Mouse (Mus musculus) embryonic facial prominence, embryonic 14.5 days (tissue): ENCODE results near the gene Spem1. TPM values are rescaled to one million over a fixed set of nuclear protein-coding genes. Genes with fewer than 3 reads are reported as not detected.

Experiments
- ATAC-seq: fragments of 200-750 bp; cut with Nextera tagmentation; 2 replicates; pipeline ENCODE4 v1.8.0; 2017; ENCODE audit warnings: low read depth, moderate number of reproducible peaks, moderate TSS enrichment
- DNase-seq: peaks from one replicate; pipeline ENCODE4 v3.0.0-alpha.2; 2015; ENCODE audit warnings: low spot score
- H3K27ac ChIP-seq: fragments of 300-500 bp; sonication (generic); replicated peaks from 2 replicates; pipeline ENCODE4 v1.5.1; 2014; ENCODE audit warnings: low read depth, mild to moderate bottlenecking, low read length, moderate library complexity
- H3K27me3 ChIP-seq: fragments of 300-500 bp; sonication (generic); replicated peaks from 2 replicates; pipeline ENCODE4 v1.6.1; 2014; ENCODE audit warnings: low read length; ENCODE audit not compliant: control insufficient read depth, insufficient read depth
- H3K36me3 ChIP-seq: fragments of 300-500 bp; sonication (generic); 2 replicates; pipeline ENCODE4 v1.6.1; 2014; ENCODE audit warnings: low read length, mixed read lengths; ENCODE audit not compliant: control insufficient read depth, insufficient read depth
- H3K4me1 ChIP-seq: fragments of 300-500 bp; sonication (generic); 2 replicates; pipeline ENCODE4 v1.6.1; 2014; ENCODE audit warnings: antibody characterized with exemption, low read length; ENCODE audit not compliant: control insufficient read depth, insufficient read depth
- H3K4me2 ChIP-seq: fragments of 300-500 bp; sonication (generic); 2 replicates; pipeline ENCODE4 v1.6.1; 2014; ENCODE audit warnings: low read depth, mild to moderate bottlenecking, low read length, moderate library complexity, mixed read lengths
- H3K4me3 ChIP-seq: fragments of 300-500 bp; sonication (generic); 2 replicates; pipeline ENCODE4 v1.5.1; 2014; ENCODE audit warnings: low read depth, mild to moderate bottlenecking, low read length
- H3K9ac ChIP-seq: fragments of 300-500 bp; sonication (generic); 2 replicates; pipeline ENCODE4 v1.6.1; 2014; ENCODE audit warnings: low read depth, mild to moderate bottlenecking, low read length, moderate library complexity, mixed read lengths
- H3K9me3 ChIP-seq: fragments of 300-500 bp; sonication (generic); 2 replicates; pipeline ENCODE4 v1.6.1; 2016; ENCODE audit warnings: low read length; ENCODE audit not compliant: control insufficient read depth
- WGBS: fragments of 180-500 bp; shearing (Covaris S2); extraction: QIAGEN DNeasy Blood & Tissue Kit; methylation state at CpG from one replicate; pipeline ENCODE4 v1.1.7; 2014; 5-methylcytosine and 5-hydroxymethylcytosine counted together
- polyA plus RNA-seq: library from polyadenylated mRNA; unstranded; fragments of >200 nt; fragmentation: Nextera tagmentation; extraction: Ambion mirVana; gene quantifications from 2 replicates; pipeline ENCODE4 v1.2.1, GENCODE M21; 2014

Spem1 gene
- polyA plus RNA-seq, 1 experiment from 2014 or later: not detected

GRCm38 (mm10) chr11:69828832-69829231 lies 6.9 kb upstream of the Spem1 start:
- Histone ChIP-seq H3K9me3 (no peaks in the 10 kb centered on the region), H3K36me3 (peaks cover 86% of the 10 kb centered on the region), H3K4me2 (no peak overlapping the region), H3K4me1 (peaks cover 3% of the 10 kb centered on the region; the same call in 1 of the 2 replicates), H3K27me3 (no peaks in the 10 kb centered on the region), H3K9ac (no peak overlapping the region), H3K4me3 (no peak overlapping the region), H3K27ac (no peak overlapping the region)
- DNase-seq (no peak), ATAC-seq (no peak)
- WGBS: 86% methylated on average over 5 of the region's 5 CpGs

- no peaks in the 10 kb centered on the region for H3K4me1 ChIP-seq
- WGBS: 79% methylated on average over 2 of the region's 2 CpGs
These were observed 1.5 kb upstream of the Spem1 start for GRCm38 (mm10) chr11:69823456-69823855.

GRCm38 (mm10) chr11:69818871-69819270 lies 3.1 kb downstream of the Spem1 start:
- DNase-seq: no peak
- H3K4me1 ChIP-seq: no peaks in the 10 kb centered on the region
- H3K36me3 ChIP-seq: no peaks in the 10 kb centered on the region
- no peak overlapping the region for H3K4me2 ChIP-seq
- H3K9ac ChIP-seq: no peak overlapping the region
- no peak for ATAC-seq
- no peaks in the 10 kb centered on the region for H3K27me3 ChIP-seq
- no peak overlapping the region for H3K4me3 ChIP-seq
- H3K9me3 ChIP-seq: peaks cover 12% of the 10 kb centered on the region
- no peak overlapping the region for H3K27ac ChIP-seq
- 90% methylated on average over 8 of the region's 8 CpGs for WGBS

More at GRCm38 (mm10) chr11:69823456-69823855, 1.5 kb upstream of the Spem1 start:
- no peak overlapping the region for H3K27ac ChIP-seq
- no peaks in the 10 kb centered on the region for H3K9me3 ChIP-seq
- no peak for ATAC-seq
- H3K27me3 ChIP-seq: no peaks in the 10 kb centered on the region
- DNase-seq: no peak
- no peak overlapping the region for H3K9ac ChIP-seq
- no peak overlapping the region for H3K4me3 ChIP-seq
- peaks cover 44% of the 10 kb centered on the region for H3K36me3 ChIP-seq
- H3K4me2 ChIP-seq: no peak overlapping the region

GRCm38 (mm10) chr11:69818365-69818764 lies 3.6 kb downstream of the Spem1 start, which contains the start of gene Spem2:
Gene Spem2 (minus strand): TSS chr11:69818465.
- no peak within 1 kb of the TSS for H3K9ac ChIP-seq
- H3K9me3 ChIP-seq: peaks cover 12% of the 10 kb centered on the region
- ATAC-seq (no peak), DNase-seq (no peak)
- no peaks in the 10 kb centered on the region for H3K4me1 ChIP-seq
- WGBS: 84% methylated on average over 2 of the region's 2 CpGs
- H3K27me3 ChIP-seq: no peaks in the 10 kb centered on the region
- H3K36me3 ChIP-seq: no peaks in the 10 kb centered on the region
- no peak within 1 kb of the TSS for H3K4me2 ChIP-seq
- no peak within 1 kb of the TSS for H3K4me3 ChIP-seq
- no peak within 1 kb of the TSS for H3K27ac ChIP-seq

GRCm38 (mm10) chr11:69816520-69816919 lies 5.5 kb downstream of the Spem1 start:
- peaks cover 12% of the 10 kb centered on the region for H3K9me3 ChIP-seq
- no peaks in the 10 kb centered on the region for H3K4me1 ChIP-seq
- H3K27me3 ChIP-seq: no peaks in the 10 kb centered on the region
- no peak for DNase-seq
- H3K27ac ChIP-seq: no peak overlapping the region
- H3K4me3 ChIP-seq: no peak overlapping the region
- no peak for ATAC-seq
- no peaks in the 10 kb centered on the region for H3K36me3 ChIP-seq
- no peak overlapping the region for H3K4me2 ChIP-seq
- WGBS: 93% methylated on average over 12 of the region's 12 CpGs
- H3K9ac ChIP-seq: no peak overlapping the region

GRCm38 (mm10) chr11:69815155-69815554 lies 6.8 kb downstream of the Spem1 start, which contains the start of gene Gm39566:
Gene Gm39566 (minus strand): TSS chr11:69815298.
- no peaks in the 10 kb centered on the region for H3K36me3 ChIP-seq
- ATAC-seq: no peak
- H3K27me3 ChIP-seq: no peaks in the 10 kb centered on the region
- DNase-seq: no peak
- no peak within 1 kb of the TSS for H3K27ac ChIP-seq
- H3K4me2 ChIP-seq: no peak within 1 kb of the TSS
- 61% methylated on average over 10 of the region's 10 CpGs for WGBS
- H3K9ac ChIP-seq: no peak within 1 kb of the TSS
- H3K4me1 ChIP-seq: no peaks in the 10 kb centered on the region
- peaks cover 12% of the 10 kb centered on the region for H3K9me3 ChIP-seq
- H3K4me3 ChIP-seq: no peak within 1 kb of the TSS

- Histone ChIP-seq H3K36me3 (no peaks in the 10 kb centered on the region), H3K9me3 (no peaks in the 10 kb centered on the region), H3K9ac (no peak overlapping the region), H3K4me1 (no peaks in the 10 kb centered on the region), H3K4me2 (no peak overlapping the region), H3K27me3 (peaks cover 7% of the 10 kb centered on the region), H3K4me3 (no peak overlapping the region), H3K27ac (no peak overlapping the region)
- DNase-seq (no peak), ATAC-seq (no peak)
These were observed 11.7 kb downstream of the Spem1 start for GRCm38 (mm10) chr11:69810280-69810679.

GRCm38 (mm10) chr11:69807641-69808040 lies 14.3 kb downstream of the Spem1 start:
- DNase-seq (no peak), ATAC-seq (no peak)
- H3K4me1 ChIP-seq: peaks cover 22% of the 10 kb centered on the region
- 72% methylated on average over 2 of the region's 2 CpGs for WGBS
- no peak overlapping the region for H3K9ac ChIP-seq
- H3K4me3 ChIP-seq: no peak overlapping the region
- H3K36me3 ChIP-seq: no peaks in the 10 kb centered on the region
- peaks cover 28% of the 10 kb centered on the region for H3K27me3 ChIP-seq
- no peak overlapping the region for H3K27ac ChIP-seq
- no peaks in the 10 kb centered on the region for H3K9me3 ChIP-seq
- no peak overlapping the region for H3K4me2 ChIP-seq

GRCm38 (mm10) chr11:69806378-69806777 lies 15.6 kb downstream of the Spem1 start:
- Histone ChIP-seq H3K27ac (no peak overlapping the region), H3K4me3 (no peak overlapping the region), H3K36me3 (no peaks in the 10 kb centered on the region), H3K9ac (no peak overlapping the region), H3K27me3 (peaks cover 35% of the 10 kb centered on the region), H3K9me3 (no peaks in the 10 kb centered on the region), H3K4me2 (no peak overlapping the region), H3K4me1 (peaks cover 32% of the 10 kb centered on the region)
- 84% methylated on average over 4 of the region's 4 CpGs for WGBS
- DNase-seq: no peak
- ATAC-seq: no peak
